Mouse (Mus musculus) activated CD4-positive, CD25-positive, alpha-beta regulatory T cell, adult 4 months (primary cell): ENCODE data around the gene Cldnd2. TPM values are rescaled to one million over a fixed set of nuclear protein-coding genes. Genes with fewer than 3 reads are reported as not detected.
"Not testable (repeated sequence)": the region's sequence is repeated elsewhere in the genome, so short reads cannot be mapped to it uniquely, and the experiment has no call there.

Source experiments
- ATAC-seq: one replicate; pipeline ENCODE4 v1.8.0; 2017
- polyA plus RNA-seq, 2 experiments: library from polyadenylated mRNA; unstranded; fragments of 100-300 nt; shearing (Covaris generic); gene quantifications; one replicate each; pipeline ENCODE4 v1.2.1; 2017

Gene Cldnd2
- 1 to 10 TPM in 1 of 2 experiments, not detected in 1; 1.4 TPM for polyA plus RNA-seq

DNA sequence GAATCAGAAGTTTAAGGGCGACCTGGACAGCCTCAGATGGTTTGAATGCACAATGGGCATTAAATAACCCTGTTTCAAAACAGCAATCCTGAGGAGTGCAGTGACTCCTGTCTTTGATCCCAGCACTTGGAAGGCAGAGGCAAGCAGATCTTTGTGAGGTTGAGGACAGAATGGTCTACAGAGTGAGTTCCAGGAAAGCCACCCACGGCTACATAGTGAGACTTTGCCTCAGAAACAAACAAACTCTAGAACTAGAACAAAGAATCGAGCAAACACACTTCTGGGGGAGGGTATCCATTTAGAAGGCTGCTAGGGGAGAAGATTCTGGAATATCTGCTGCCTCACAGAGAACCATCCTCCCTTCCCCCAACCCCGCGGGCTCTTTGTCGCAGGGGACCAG, at the start of gene Cldnd2:
Gene Cldnd2 (plus strand): TSS at position 301 of the 400 bp plus-strand sequence.
- ATAC-seq = no peak

DNA sequence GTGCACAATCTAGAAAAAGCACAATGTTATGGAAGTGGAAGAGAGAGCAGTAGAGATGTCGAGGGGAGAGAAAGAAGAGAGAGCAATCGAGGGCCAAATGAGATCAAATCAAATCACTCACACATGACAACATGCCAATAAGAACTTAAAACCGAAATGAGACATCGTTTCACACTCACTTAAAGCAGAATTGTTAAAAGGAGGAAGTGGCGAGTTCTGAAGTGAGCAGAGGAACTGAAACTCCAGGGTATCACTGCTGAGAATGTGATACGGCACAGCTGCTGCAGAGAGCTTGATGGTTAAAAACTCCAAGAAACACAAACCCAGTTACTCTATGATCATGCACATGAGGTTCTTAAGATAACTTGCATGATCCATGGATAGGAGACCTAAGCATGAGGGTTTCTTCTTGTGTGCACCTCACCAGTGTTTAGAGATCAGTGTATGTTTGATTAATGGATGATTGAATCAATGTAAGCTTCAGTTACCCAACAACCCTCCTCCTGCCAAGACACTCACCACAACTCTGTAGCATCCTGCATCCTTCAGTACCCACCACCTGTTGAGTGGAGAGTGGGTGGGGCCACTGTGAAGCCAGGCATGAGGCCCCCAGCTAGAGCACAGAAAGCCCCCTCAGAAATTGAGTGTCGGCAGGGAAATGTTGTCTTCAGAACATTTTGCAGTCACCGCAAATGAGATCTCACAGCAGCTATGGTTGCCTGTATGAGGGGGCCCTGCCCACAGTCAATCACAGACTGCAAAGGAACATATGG, 48.0 kb upstream of the Cldnd2 start:
- no peak for ATAC-seq

DNA sequence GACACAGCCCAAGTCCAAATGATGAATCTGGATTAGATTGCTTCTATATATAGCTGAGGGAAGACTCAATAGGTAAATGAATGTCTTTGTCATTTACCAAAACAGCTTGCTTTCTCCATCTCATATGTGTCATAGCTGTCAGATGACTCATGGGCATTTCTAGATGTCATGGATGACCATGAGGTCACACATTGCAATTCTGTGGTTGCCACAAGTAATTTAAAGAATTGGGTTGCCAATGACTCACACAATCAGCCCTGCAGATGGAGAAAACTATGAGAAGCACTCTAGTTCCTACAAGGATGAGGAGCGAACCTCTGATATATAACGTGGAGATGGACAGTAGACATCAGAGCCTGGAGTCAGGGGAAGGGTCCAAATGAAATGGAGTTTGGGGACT, 41.1 kb upstream of the Cldnd2 start:
- ATAC-seq = no peak

DNA sequence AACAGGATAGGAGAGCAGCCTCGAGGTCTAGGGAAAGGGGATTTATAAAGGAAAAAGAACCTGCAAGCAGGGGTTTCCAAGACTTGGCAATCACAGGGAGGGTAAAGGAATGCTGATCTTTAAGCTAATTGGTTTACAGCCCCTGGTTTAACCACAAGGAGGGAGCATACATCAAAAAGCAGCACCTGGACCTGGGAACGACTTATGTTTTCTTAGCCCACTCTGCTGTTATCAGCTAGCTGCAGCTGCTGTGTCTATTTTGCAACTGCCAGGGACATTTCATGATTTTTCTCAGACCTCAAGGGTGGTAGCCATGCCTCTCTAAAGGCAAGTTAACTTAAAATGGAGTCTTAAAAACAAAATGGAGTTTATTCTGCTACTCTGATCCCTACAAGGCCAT, 37.9 kb upstream of the Cldnd2 start:
- ATAC-seq = no peak

DNA sequence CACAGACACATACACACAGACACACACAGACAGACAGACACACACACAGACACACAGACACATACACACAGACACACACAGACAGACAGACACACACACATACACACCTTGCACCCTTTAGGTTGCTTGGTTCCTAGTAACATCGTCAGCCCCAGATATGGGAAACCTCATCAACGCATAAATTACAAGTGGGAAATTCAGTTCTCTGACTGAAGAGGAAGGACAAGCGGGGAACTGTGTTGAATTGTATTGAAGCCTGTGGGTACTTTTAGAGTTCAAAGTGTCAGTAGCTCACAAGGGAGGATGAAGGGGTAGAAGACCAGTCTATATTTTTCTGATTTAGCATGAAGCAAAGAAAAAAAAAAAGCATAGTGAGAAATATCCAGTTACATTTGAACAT, 33.0 kb upstream of the Cldnd2 start:
- ATAC-seq = no peak

DNA sequence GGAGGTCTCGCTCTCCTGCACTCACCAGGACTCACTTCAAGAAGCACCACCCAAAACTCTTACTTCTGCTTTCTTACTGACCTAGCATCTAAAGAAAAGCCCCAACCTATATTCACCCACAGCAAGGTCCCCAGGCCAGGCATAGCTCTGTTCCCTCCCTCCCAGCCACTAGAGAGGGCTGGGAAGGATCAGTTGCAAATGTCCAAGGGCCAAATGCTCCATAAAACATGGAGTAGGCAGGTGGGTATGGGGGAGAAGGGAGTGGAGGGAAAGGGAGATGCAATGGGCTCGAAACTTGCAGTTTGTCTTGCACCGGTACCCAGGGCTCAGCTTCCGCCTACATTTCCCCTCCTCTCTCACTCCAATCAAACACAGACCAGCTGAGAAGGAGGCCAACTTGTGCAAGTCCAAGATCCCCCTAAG, 32.4 kb upstream of the Cldnd2 start, which contains the start of gene Siglecg:
Gene Siglecg (plus strand): TSS at position 74 of the 423 bp plus-strand sequence.
- ATAC-seq = no peak

DNA sequence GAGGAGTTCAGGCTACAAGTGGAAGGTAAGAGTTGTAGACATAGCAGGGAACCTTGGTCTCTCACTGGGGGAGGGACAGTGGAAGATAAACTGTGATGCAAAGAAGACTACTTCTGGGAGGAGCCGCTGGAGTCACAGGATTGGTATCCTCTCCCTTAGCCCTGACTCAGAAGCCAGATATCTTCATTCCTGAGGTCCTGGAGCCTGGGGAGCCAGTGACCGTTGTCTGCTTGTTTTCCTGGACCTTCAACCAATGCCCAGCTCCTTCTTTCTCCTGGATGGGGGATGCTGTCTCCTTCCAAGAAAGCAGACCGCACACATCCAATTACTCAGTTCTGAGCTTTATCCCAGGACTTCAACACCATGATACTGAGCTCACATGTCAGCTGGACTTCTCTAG, 31.5 kb upstream of the Cldnd2 start:
- no peak for ATAC-seq

DNA sequence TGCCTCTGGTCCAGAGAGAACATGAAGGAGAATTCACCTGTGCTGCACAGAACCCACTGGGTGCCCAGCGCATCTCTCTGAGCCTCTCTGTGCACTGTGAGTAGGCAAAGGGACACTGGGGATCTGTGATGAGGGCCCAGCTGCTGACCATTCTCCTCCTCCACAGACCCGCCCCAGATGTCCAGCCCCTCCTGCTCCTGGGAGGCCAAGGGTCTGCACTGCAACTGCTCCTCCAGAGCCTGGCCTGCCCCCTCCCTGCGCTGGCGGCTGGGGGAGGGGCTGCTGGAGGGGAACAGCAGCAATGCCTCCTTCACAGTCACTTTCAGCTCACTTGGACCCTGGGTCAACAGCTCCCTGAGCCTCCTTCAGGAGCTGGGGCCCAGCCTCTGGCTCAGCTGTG, 28.9 kb upstream of the Cldnd2 start:
- ATAC-seq = not testable (repeated sequence)

DNA sequence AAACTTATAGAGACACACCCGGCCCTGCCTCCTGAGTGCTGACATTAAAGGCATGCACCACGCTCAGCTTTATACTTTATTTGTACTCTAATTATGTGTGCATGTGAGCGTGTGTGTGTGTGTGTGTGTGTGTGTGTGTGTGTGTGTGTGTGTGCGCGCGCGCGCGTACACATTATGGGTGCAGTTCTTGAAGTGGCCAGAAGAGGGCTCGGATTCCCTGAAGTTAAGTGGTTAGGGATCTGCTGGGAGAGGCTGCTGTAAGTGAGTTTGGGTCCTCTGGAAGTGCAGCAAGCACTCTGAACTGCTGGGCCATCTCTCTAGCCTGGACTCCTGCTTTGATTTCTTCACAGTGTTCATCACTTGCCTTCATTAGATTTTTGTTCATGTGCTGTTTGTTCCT, 23.3 kb upstream of the Cldnd2 start:
- no peak for ATAC-seq

DNA sequence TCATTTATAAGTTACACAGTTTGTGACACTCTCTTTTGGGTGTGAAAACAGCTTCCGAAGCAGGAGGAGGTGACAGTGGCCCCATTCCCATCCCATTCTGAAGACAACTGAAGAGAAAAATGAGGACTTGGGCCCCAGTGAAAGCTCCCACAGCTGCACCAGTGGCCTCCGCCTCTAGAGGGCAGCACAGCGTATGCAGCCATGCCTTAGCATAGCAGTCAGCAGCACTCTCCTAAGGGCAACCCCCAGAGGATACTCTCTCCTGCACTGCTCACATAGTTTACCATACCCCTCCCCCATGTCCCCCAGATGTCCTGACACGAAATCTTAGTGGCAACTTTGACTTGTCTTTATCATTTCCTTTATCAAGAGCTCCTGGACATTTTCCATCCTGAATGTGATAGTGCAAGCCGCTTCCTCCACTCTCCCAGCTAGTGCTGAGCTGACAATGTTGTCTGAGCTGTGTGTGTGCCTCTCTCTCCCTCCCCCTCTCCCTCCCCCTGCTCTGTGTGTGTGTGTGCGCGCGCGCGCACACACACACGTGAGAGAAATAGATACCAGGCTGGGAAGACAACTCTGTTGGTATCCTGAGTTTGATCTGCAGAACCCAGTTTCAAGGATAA, 17.5 kb upstream of the Cldnd2 start:
- ATAC-seq = peak; percentile 94

DNA sequence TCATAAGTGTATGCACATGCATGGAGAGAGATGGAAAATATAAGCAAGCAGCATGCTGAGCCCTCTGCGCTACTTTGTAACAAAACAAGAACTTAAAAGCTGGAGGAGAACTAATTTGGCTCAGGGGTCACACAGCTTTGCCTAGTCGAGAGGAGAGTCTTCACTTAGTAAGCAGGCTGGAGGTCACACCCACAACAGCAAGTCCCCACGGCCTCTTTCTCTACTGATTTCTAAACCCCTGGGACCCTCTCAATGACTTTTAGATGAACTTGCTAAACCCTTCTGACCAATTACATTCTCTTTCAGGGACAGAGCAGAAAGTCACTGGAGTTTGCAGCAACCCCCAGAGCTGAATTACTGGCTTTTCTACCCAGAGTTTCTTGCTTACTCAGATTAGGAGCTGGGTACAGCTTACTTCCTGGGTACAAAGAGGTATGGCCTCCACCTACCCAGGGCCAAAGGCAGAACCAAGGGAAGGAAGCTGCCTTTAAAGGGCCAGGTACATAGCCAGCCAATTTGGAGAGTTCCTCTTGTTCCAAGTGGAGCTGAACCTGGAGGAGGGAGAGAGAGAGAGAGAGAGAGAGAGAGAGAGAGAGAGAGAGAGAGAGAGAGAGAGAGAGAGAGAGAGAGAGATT, 16.5 kb upstream of the Cldnd2 start:
- peak; percentile 51 for ATAC-seq

DNA sequence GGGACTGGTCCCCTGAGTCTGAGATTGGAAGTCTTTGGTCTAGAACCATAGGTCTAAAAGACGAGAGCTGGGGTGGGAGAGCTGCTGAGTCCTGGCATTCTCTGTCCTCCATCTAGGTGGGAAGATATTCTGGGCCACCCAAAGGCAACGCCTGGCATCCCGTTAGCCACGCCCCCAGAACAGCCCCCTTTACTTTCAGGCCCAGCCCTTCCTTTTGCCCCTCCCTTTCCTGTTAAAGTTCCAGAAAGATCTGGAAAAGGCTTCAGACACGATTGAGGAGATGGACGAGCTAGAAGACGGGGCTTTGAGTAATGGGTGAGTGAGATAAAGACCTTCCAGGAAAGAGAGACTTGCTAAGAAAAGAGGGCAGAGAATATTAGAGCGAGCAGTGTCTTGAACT, 13.2 kb upstream of the Cldnd2 start, which contains the start of gene Lim2:
Gene Lim2 (plus strand): TSS at position 265 of the 400 bp plus-strand sequence.
- ATAC-seq = no peak

DNA sequence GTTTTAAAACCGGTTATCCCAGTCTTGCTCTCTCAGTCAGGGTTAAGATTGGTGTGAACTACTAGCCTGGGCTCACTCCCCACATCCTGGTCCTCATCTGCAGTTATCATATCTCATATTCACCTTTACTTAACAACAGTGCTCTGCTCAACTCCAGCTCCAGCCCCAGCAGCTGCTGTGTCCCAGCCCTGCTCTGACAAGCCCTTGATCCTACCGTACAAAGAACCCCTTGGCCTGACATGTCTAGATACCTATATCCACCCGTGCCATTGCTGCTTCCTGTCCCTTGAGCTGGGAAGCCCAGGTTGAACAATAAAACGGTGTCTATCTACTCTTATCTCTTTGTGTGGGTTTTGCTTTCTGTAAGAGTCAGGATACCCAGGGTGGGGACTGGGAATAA, 11.1 kb upstream of the Cldnd2 start:
- no peak for ATAC-seq

DNA sequence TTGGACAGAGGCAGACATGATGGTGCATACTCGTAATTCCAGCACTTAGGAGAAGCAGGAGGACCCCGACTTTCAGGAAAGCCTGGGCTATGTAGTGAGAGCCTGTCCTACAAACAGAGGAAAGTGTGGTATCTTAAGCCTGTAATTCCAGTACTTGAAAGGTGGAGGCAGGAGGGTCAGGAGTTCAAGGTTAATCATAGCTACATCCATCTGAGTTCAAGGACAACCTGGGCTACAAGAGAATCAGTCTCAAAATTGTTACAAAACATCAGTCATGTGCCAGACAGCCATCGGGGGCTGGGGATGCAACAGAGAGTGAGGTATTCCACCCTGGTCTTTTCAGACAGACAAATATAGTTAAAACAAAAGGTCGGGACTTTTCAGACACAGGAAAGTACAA, 7.7 kb upstream of the Cldnd2 start:
- no peak for ATAC-seq

DNA sequence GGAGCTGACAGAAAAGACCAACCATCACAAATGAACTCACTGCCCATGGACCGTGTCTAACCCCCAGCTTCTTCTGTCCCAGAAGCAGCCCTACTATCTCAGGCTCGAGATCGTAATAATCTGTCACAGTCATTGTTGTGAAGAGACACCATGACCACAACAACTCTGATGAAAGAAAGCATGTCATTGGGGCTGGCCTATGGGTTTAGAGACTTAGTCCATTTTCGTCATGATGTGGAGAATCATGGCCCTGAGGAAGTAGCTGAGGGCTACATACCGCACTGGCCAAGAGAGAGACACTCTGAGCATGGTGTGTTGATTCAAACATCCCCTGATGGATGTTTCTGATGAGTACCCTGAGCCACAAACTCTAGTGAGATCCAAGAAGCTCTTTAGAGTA, 5.9 kb upstream of the Cldnd2 start:
- ATAC-seq = no peak

DNA sequence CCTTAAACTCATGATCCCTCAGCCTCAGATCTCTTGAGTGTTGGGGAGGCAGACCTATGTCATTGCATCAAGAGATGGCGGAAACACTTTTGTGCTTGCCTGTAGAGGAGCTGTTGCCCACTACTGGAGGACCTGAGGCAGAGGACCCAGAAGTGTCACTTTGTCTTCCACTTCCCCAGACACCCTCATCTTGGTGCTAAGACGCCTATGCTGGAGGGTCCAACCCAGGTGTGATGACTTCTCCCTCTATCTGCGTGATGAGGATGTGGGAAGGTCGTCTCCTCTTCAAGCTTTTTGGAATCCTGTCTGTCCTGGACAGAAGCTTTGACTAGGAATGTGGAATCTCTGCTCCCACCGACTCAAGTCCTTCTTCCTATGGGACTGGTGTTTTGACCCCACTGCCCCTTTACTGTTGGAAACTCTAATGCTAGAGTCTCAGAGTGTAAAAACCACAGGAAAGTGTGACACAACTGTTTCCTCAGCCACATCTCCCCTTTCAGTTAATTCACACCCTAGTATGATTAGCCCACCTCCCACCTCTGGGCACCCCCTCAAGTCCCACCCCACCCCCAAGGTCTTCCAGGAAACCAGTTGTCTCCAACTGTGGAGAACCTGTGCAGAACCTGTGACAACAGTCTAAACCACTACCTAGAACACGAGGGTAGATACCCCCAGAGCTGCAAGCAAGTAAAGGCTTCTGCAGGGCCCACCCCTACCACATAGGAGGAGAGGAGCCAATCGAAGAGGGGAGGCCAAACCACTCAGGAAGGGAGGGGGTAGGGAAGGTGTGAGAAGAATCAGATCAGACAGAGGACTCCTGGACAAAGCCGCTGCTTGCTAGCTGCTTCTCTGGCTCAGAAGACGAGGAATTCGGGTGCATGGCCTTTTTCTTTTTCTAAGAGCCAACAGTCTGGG, 4.0 kb upstream of the Cldnd2 start, which contains the start of gene Nkg7:
Gene Nkg7 (plus strand): TSS at position 733 of the 915 bp plus-strand sequence.
- ATAC-seq = peak; percentile 33

DNA sequence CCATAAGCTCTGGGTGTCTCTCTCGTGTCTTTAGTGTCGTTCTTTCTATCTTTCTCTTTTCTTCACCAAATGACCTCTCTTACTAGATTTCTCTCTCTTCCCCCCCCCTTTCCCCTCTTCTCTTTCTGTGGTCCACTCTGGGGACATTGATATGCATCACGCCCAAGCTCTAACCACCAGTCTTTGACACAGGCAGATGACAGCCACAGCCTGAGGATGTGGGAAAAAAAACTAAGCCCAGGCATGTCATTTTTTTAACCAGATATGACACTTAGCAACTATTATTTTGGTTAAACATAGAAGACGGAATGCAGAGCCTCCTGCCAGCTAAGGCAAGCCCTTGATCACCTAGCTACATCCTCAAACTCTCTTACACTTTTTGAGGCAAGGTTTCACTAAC, 2.0 kb upstream of the Cldnd2 start:
- peak; percentile 26 for ATAC-seq

DNA sequence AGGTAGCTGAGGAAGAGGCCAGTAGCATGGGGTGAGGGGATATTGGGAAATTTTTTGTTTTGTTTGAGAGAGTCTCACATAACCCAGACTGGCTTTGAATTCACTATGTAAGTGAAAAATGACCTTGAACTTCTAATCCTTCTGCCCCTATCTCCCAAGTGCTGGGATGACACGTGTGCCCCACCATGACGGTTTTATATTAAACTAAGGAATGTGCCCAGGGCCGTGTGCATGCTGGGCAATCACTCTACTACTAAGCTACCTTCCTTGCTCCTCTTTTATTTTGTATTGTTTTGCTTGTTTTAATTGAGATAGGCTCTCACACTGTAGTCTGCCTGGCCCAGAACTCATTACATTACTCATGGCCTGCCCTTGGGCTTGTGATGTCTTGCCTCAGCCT, 489 bp downstream of the Cldnd2 start:
- no peak for ATAC-seq

DNA sequence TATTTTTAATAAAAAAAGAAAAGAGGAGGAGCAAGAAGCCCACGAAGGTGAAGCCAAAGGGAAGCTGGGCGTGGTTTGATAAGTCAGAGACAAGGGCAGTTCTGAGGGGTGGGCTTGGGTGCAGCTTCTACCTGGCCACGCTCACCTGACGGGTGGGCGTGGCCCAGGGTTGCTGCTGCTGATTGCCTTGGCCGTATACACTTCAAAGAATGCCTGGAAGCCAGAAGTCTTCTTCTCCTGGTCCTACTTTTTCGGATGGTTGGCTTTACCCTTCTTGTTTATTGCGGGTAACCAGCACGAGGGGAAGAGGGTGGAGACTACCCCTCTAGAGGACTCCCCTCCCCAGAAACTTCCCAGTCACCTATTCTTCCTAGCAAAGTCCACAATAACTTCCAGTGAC, 2.1 kb downstream of the Cldnd2 start:
- ATAC-seq = no peak

DNA sequence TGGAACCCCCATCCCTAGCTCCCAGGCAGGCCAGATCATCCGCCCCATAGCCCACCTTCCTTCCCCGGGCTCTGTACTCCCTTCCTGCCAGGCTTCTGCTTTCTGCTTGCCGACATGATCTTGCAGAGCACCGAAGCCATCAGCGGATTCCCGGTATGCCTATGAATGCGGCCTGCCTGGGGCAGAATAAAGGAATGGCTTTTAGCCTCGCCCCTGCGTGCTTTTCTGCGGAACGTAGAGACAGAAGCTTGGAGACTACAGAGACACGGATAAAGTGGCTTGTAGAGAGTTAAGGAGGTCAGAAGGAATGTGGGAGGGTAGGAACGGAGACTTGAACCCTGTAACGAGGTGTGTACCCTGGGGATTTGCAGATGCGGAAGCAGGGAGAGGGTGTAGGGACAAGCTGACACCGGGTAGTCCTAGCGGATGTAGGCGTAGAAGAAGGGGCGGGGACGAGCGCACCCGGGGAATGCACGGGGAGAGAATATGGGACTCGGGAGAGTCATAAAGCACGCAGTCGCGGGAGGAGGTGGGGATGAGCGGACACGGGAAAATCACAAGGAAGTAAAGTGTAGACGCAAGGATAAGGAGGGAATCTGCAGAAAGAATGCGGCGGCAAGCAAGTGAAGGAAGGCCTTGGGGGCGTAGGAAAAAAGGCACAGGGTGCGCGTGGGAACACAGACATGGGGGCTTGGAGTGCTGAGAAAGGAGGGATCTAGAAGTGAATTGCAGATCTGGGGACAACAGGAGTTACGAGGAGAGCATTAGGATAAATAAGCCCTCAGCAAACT, 2.7 kb downstream of the Cldnd2 start:
- peak; percentile 80 for ATAC-seq

DNA sequence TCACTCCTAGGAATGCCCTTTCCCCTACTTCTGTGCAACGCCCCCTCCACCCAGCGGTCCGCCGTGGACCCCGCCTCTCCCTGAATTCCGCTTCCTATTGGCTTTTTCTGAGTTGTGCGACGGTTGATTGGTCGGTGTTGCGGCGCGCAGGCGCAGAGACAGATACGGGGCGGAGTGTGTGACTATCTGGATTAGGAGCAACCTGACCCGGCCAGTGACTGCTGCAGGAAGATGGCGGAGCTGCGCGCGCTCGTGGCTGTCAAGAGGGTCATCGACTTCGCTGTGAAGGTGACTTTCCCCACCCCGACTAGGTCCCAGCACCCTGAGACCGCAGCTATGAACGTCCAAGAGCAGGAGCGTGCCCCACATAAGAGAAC, 3.3 kb downstream of the Cldnd2 start, which contains the start of the genes Etfb and Gm45233:
Gene Etfb (plus strand): TSS at position 167 of the 377 bp plus-strand sequence.
Gene Gm45233 (plus strand): TSS at position 212 of the 377 bp plus-strand sequence.
- ATAC-seq = peak; percentile 93
